Mouse (Mus musculus): ENCODE measurements around the gene Cfap44.

Gene Cfap44

DNA sequence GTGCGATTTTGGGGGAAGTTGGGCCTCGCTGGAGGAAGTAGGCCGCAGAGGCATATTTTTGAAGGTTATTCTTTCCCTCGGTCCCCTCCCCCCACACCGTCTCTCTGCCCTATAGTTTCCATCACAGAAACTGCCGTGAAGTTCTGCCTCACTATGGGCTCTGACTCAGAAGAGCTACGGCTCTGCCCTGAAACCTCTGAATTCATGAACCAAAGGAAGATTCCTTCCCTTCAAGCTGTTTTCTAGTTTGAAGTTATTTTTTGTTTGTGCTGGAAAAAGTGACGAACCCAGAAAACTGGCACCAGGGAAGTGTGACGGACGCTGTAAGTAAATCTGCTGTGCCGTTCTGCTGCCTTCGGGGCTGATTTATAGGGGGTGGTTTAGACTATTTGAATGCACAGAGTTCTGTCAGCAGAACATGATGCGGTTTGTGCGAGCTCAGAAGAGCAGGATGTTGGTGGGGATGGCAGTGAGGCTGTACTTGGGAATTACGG, 102.4 kb downstream of the Cfap44 start:
- DNase-seq (ENCODE audit: low spot score): no peak

GRCm38 (mm10) chr16:44498447-44498846, 103.9 kb downstream of the Cfap44 start:
- DNase-seq (ENCODE audit: low spot score): no peak

DNA sequence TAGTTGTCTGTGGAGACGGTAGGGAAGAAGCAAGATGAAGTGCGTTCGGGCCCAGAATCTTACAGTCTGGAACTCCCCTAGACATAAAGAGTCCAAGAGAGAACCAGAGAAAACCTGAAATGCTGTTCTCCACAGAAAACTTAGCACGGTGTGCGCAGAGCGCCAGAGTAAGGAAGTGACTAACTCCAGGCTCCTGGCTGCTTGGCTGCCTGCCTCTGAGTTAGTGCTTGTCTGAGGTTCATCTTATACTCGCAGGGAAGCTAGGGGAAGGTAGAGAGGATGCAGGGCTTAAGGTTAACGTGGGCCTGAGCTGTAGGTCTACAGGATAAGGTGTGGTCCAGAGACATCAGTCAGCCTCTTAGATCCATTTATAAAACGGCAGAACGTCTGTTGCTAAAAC, 107.2 kb downstream of the Cfap44 start:
- DNase-seq (ENCODE audit: low spot score): no peak

DNA sequence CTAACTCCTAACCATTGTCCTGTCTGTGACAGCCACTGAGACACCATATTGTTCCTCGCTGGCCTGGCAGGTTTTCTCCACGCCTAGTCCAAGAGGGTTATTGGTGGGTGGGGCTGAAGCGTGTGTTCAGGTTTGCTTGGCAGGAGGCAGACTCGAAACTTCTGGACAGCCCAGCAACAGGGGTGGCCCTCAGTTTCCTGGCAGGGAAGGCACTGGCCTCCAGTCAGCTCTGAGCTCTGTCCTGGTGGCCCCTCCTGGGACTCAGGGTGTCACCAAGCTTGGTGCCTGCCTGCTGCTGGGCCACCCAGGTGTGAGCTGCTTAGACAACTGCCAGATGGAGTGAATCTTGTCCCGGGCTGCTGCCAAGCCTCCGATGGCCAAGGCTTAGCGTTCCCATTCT, 107.7 kb downstream of the Cfap44 start:
- no peak for DNase-seq (ENCODE audit: low spot score)

DNA sequence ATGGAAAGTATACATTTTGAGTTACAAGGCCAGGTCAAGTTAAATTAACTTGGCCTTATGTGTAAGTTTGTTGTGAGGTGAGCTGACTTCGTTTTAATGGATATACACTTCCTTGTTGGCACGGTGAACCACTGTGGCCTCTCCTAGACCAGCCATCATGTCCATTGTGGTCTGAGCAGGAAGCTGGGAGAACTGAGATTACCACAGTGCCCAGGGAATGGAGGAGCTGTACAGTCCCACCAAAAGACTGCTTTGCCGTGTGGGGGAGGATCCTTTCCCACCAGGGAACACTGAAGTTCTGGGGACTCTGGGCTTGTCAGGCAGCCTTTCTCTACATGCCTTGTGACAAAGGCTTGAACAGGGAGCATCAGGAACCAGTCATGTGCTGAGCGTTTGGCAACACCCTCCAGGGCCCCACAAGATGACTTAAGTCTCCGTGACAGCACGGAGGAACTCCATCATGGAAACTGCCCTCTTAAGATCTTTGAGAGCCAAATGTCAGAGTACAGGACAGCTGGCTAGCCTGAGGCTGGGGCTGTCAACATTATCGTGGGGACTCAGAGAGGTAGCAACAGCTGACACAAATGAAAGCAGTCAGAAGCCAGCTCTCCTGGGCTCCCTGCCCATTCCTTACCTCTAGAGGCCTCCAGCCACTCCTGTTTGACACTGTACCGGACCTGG, 108.4 kb downstream of the Cfap44 start:
- no peak for DNase-seq (ENCODE audit: low spot score)

DNA sequence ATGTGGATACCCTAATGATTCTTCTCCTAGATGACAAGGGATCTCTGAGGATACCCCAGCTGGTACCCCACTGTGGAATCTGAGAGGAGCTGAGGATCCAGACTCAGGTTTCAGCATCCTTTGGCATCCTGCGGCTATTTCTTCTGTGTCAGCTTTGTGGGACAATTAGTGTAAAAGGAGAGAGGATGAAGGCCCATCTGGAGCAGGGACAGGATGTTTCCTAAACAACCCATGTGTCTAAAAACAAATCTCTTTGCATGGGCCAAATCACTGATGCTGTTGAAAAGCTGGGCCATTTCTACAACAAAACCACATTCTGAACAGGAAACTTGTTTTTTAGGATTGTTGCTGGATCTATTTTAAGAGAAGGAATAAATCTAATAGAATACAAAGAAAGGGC, 110.6 kb downstream of the Cfap44 start:
- DNase-seq (ENCODE audit: low spot score): no peak

DNA sequence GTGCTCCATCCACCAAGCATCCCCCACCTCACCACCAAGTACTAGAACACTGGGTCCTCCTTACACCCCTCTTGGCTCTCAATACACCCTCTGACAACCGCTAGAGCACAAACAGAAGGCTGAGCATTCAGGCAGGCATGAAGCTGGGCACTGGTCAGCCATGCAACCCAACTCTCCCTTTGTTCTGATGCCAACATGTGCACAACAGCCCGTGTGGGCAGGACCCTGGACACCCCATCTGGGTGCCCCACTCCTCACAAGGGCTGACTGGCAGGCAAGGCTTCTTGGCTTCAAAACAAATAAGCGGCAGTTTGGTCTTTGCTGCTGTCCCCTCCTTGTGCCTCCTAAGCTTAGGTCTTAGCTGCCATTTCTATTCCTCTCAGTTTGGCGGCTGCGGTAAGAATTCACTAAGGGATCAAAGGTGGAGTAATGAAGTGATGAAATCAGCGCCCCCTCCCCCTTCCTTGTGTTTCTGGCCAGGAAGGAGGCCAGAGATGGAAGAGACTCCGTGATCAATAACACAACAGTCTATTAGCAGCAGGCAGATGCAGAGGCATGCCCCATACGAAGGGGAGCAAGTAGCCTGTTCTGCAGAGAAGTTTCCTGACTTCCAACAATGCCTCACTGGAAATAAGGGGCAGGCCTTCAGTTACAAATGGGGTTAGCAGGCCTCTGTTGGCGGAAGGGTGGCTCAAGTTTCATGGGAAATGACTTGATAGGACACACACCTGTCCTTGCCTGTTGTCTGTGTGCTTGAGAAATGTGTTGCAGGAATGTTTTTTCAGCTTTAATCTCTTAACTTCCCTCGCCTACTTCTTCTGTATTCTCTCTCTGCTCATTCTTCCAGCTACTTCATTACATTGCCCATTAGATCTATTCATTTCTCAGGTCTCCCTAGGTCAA, 112.7 kb downstream of the Cfap44 start:
- no peak for DNase-seq (ENCODE audit: low spot score)

GRCm38 (mm10) chr16:44508025-44508424, 113.4 kb downstream of the Cfap44 start:
- no peak for DNase-seq (ENCODE audit: low spot score)

DNA sequence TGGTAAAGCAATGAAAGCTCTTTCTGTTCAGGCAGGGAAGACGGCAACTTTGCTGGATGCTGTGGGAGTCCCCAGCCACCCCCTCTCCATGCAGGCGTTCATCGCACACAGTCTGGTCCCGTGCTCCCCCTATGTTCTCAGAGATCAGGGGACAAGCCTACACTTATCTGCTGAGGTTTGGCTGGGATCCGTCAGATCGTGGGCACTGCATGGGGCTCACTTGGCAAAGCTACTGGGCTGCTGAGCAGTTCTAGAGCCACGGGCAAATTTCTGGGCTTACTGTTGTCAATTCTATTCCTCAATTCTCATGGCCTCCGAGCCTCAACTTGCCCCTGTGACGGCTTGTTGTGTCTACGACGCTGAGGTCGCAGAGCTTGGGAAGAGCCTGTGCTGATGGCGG, 114.2 kb downstream of the Cfap44 start:
- DNase-seq (ENCODE audit: low spot score): no peak

- no peak for DNase-seq (ENCODE audit: low spot score)
These were observed 115.1 kb downstream of the Cfap44 start for GRCm38 (mm10) chr16:44509458-44510344.

GRCm38 (mm10) chr16:44510521-44511213, 116.1 kb downstream of the Cfap44 start:
- DNase-seq (ENCODE audit: low spot score): no peak

- no peak for DNase-seq (ENCODE audit: low spot score)
These were observed 121.9 kb downstream of the Cfap44 start for GRCm38 (mm10) chr16:44516498-44516897.

DNA sequence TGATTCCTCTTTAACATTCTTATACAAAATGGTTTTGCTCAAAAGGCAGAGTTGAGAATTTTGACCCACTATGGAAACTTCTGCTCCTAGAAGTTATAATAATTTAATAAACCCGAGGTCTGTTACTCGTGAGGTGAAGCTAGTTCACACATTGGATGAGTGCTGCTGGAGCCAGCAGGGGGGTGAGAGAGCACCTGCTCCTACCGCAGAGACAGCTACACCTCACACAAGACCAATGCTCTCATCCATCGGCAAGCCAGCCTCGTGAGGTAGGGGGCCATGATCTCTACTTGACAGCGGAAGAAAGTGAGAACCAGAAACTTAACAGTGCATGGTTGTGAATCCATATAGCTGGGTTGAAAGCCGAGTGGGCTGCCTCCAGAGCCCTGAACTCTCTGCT, 129.0 kb downstream of the Cfap44 start:
- no peak for DNase-seq (ENCODE audit: low spot score)

- DNase-seq (ENCODE audit: low spot score): no peak
These were observed 131.4 kb downstream of the Cfap44 start for GRCm38 (mm10) chr16:44526044-44526443.

GRCm38 (mm10) chr16:44526689-44527088, 132.1 kb downstream of the Cfap44 start:
- no peak for DNase-seq (ENCODE audit: low spot score)

- no peak for DNase-seq (ENCODE audit: low spot score)
These were observed 132.8 kb downstream of the Cfap44 start for GRCm38 (mm10) chr16:44527218-44527905.

- no peak for DNase-seq (ENCODE audit: low spot score)
These were observed 134.4 kb downstream of the Cfap44 start for GRCm38 (mm10) chr16:44528955-44529354.

- no peak for DNase-seq (ENCODE audit: low spot score)
These were observed 135.1 kb downstream of the Cfap44 start for GRCm38 (mm10) chr16:44529691-44530090.

GRCm38 (mm10) chr16:44530191-44530590, 135.6 kb downstream of the Cfap44 start:
- DNase-seq (ENCODE audit: low spot score): no peak

DNA sequence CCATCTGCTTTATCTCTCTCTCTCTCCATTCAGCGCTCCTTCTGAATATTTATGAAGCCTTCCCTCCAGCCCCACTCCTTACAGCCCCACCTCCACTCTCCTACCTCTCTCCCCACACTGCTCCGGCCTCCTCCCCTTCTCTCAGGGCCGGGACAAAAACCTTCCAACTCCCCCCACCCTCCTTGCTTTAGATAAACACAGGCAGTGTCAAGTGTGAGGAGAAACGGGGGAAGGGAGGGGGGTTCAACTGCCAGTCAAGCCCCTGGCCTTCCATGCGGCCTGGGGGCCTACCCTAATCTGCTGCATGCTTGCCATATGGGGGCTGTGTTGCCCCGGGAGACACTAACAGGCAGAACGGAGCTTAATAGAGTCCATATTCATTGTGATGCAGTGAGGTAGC, 136.2 kb downstream of the Cfap44 start:
- no peak for DNase-seq (ENCODE audit: low spot score)

DNA sequence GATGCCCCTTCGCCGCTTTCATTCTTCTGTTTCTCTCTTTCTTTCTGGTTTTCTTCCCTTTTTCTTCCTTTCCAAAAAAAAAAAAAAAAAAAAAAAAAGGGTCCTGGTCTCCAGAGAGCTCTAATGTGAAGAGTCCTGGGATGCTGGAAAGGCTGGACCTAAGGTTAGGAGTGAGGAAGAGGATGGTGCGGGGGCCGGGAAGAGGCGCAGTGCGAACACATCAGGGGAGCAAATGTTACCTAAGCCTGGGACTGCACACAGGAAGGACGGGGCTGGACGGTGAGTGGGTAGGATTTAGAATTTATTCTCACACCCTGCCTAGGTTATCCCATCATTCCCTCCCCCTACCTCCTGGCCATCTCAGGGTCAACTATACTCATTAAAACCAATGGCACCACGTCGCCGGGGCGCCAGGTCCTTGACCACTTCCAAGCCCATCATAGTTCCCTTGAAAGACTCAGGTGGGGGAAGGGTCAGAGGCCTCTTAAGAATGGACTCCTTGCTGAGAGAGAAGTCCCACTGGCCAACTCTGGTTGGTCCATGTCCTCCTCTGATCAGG, 136.7 kb downstream of the Cfap44 start:
- DNase-seq (ENCODE audit: low spot score): no peak

Data from MN1 (cell line).